Mouse (Mus musculus): ENCODE measurements around the gene Snx20. TPM values are rescaled to one million over a fixed set of nuclear protein-coding genes. Genes with fewer than 3 reads are reported as not detected.

The Snx20 gene
- polyA plus RNA-seq, 1 experiment from 2014 or later: 1.1 TPM

GRCm38 (mm10) chr8:88579668-88580330, 56.1 kb downstream of the Snx20 start:
- Histone ChIP-seq H3K27me3 (ENCODE audit: control insufficient read depth, insufficient read depth, low read length) (no peaks in the 10 kb centered on the region), H3K4me1 (ENCODE audit: control insufficient read depth, insufficient read depth, low read length) (no peaks in the 10 kb centered on the region), H3K27ac (ENCODE audit: low read depth, low read length) (no peak overlapping the region), H3K9me3 (ENCODE audit: control insufficient read depth, low read length) (no peaks in the 10 kb centered on the region), H3K9ac (ENCODE audit: low read length) (no peak overlapping the region), H3K36me3 (ENCODE audit: control insufficient read depth, insufficient read depth, low read length) (peaks cover 3% of the 10 kb centered on the region; the same call in 1 of the 2 replicates), H3K4me2 (ENCODE audit: low read depth) (no peak overlapping the region), H3K4me3 (ENCODE audit: low read depth, low read length) (no peak overlapping the region)
- DNase-seq (ENCODE audit: low spot score): no peak
- ATAC-seq (ENCODE audit: insufficient read depth, low FRiP score, low TSS enrichment): no peak
- 87% methylated on average over 18 of the region's 18 CpGs for WGBS

- Histone ChIP-seq H3K9me3 (ENCODE audit: control insufficient read depth, low read length) (no peaks in the 10 kb centered on the region), H3K27me3 (ENCODE audit: control insufficient read depth, insufficient read depth, low read length) (no peaks in the 10 kb centered on the region), H3K4me3 (ENCODE audit: low read depth, low read length) (no peak overlapping the region), H3K36me3 (ENCODE audit: control insufficient read depth, insufficient read depth, low read length) (peaks cover 2% of the 10 kb centered on the region; the same call in 1 of the 2 replicates), H3K4me2 (ENCODE audit: low read depth) (no peak overlapping the region), H3K4me1 (ENCODE audit: control insufficient read depth, insufficient read depth, low read length) (no peaks in the 10 kb centered on the region), H3K27ac (ENCODE audit: low read depth, low read length) (no peak overlapping the region), H3K9ac (ENCODE audit: low read length) (no peak overlapping the region)
- DNase-seq (ENCODE audit: low spot score): no peak
- ATAC-seq (ENCODE audit: insufficient read depth, low FRiP score, low TSS enrichment): no peak
- WGBS: 47% methylated on average over 7 of the region's 7 CpGs
Observed at GRCm38 (mm10) chr8:88579246-88579645, 56.7 kb downstream of the Snx20 start.

- Histone ChIP-seq H3K36me3 (ENCODE audit: control insufficient read depth, insufficient read depth, low read length) (peaks cover 2% of the 10 kb centered on the region; the same call in 1 of the 2 replicates), H3K4me1 (ENCODE audit: control insufficient read depth, insufficient read depth, low read length) (no peaks in the 10 kb centered on the region), H3K9me3 (ENCODE audit: control insufficient read depth, low read length) (no peaks in the 10 kb centered on the region), H3K27me3 (ENCODE audit: control insufficient read depth, insufficient read depth, low read length) (no peaks in the 10 kb centered on the region), H3K9ac (ENCODE audit: low read length) (no peak overlapping the region), H3K4me2 (ENCODE audit: low read depth) (no peak overlapping the region), H3K4me3 (ENCODE audit: low read depth, low read length) (no peak overlapping the region), H3K27ac (ENCODE audit: low read depth, low read length) (no peak overlapping the region)
- no peak for DNase-seq (ENCODE audit: low spot score)
- WGBS: 63% methylated on average over 14 of the region's 14 CpGs
- no peak for ATAC-seq (ENCODE audit: insufficient read depth, low FRiP score, low TSS enrichment)
Observed at GRCm38 (mm10) chr8:88578413-88579175, 57.3 kb downstream of the Snx20 start.

- no peak overlapping the region for H3K27ac ChIP-seq (ENCODE audit: low read depth, low read length)
- 92% methylated on average over 5 of the region's 5 CpGs for WGBS
- no peak for ATAC-seq (ENCODE audit: insufficient read depth, low FRiP score, low TSS enrichment)
- no peaks in the 10 kb centered on the region for H3K4me1 ChIP-seq (ENCODE audit: control insufficient read depth, insufficient read depth, low read length)
- H3K4me3 ChIP-seq (ENCODE audit: low read depth, low read length): no peak overlapping the region
- no peak overlapping the region for H3K9ac ChIP-seq (ENCODE audit: low read length)
- H3K4me2 ChIP-seq (ENCODE audit: low read depth): no peak overlapping the region
- DNase-seq (ENCODE audit: low spot score): no peak
- H3K9me3 ChIP-seq (ENCODE audit: control insufficient read depth, low read length): no peaks in the 10 kb centered on the region
- H3K36me3 ChIP-seq (ENCODE audit: control insufficient read depth, insufficient read depth, low read length): peaks cover 2% of the 10 kb centered on the region; the same call in 1 of the 2 replicates
- no peaks in the 10 kb centered on the region for H3K27me3 ChIP-seq (ENCODE audit: control insufficient read depth, insufficient read depth, low read length)
Observed at GRCm38 (mm10) chr8:88577666-88578065, 58.3 kb downstream of the Snx20 start.

Other genes starting within 250 kb of the Snx20 start
- 64.7 and 68.7 TPM in 2 replicates for gene Nkd1, start 114.8 kb downstream of the Snx20 start, polyA plus RNA-seq (2014; fragmentation: Nextera tagmentation; extraction: Ambion mirVana)
- gene Nod2, start 11.2 kb upstream of the Snx20 start, polyA plus RNA-seq (2014; fragmentation: Nextera tagmentation; extraction: Ambion mirVana): 0.08 and 0.14 TPM in 2 replicates
- gene Cyld, start 60.9 kb upstream of the Snx20 start, polyA plus RNA-seq (2014; fragmentation: Nextera tagmentation; extraction: Ambion mirVana): 15.7 and 16.3 TPM in 2 replicates